Mouse (Mus musculus): Measurements from ENCODE around the gene Tnf. TPM values are rescaled to one million over a fixed set of nuclear protein-coding genes. Genes with fewer than 3 reads are reported as not detected.
A peak's percentile ranks its signal among the peaks of the same experiment; 100 is the strongest.

Tnf gene
- total RNA-seq, 2 experiments from 2014 or later: not detected

DNA sequence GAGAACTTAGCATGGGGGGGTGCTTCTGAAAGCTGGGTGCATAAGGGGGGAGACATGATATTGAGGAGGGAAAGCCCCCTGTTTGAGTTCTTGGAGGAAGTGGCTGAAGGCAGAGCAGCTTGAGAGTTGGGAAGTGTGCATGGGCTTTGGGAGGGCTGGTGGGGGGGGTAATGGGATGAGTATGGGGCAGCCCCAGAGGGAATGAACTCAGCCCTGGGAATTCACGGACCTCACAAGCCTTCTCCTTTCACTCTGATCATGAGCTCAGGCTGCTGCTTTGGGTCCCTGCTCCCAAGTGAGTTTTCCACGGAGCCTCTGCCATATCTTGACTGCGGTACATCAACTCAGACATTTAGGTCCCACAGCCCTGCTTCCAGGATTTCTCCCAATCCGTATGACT is 635 bp upstream of the Tnf start:
- no peak overlapping the region for H3K4me3 ChIP-seq
- no peak overlapping the region for H3K27ac ChIP-seq
- DNase-seq (ENCODE audit: low spot score in 2 of 2): no peak
- no peak for TF ChIP-seq CTCF (conservative IDR thresholded peaks at IDR 0.05)

DNA sequence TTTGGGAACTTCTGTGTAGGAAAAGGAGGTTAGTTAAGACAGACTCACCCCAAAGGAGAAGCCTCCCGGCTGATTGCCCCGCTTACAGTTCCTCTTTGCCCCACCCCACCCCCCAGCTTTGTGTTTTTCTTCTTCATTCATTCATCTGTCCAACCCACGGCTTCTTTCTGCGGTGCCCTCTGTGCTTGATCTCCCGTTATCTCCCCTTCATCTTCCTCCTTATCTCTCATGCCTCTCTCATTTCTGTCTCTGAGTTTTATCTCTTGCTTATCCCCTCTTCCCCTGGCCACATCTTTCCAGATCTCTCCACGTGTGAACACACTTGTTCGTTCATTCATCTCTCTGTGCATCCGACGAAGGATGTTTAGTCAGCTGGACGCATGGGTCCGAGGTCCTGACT is 679 bp downstream of the Tnf start:
- no peak for TF ChIP-seq CTCF (conservative IDR thresholded peaks at IDR 0.05)
- Histone ChIP-seq H3K4me3 (no peak overlapping the region), H3K27ac (no peak overlapping the region)
- no peak for DNase-seq (ENCODE audit: low spot score in 2 of 2)

DNA sequence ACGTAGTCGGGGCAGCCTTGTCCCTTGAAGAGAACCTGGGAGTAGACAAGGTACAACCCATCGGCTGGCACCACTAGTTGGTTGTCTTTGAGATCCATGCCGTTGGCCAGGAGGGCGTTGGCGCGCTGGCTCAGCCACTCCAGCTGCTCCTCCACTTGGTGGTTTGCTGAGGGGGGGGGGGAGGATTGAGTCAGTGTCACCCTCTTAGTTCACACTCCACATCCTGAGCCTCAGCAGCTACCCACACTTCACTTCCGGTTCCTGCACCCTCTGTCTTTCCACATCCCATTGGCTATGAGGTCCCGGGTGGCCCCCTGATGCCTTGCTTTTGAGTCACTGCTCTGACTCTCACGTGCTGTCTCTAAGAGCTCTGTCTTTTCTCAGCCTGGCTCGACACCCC is 1.4 kb downstream of the Tnf start:
- H3K27ac ChIP-seq: no peak overlapping the region
- no peak overlapping the region for H3K4me3 ChIP-seq
- TF ChIP-seq CTCF (conservative IDR thresholded peaks at IDR 0.05): no peak
- no peak for DNase-seq (ENCODE audit: low spot score in 2 of 2)

DNA sequence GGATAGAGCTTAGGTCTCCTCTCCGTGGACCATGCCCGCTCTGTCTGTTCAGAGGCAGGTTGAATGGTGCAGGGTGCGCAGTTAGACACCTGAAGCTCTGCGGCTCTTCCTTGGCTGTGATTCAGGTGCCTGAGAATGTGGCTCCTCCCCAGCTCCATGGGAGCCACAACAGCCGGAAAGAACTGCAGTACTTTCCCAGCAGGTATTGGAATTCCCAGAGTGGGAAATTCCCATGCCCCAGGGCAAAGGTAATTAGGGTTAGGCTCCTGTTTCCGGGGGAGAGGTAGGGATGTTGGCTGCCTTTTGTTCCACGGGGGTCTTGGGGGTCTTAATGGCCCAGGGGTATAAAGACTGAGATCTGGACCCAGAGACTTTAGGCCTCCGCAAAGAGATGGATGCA is 2.9 kb downstream of the Tnf start:
- Histone ChIP-seq H3K4me3 (no peak overlapping the region), H3K27ac (no peak overlapping the region)
- no peak for TF ChIP-seq CTCF (conservative IDR thresholded peaks at IDR 0.05)
- no peak for DNase-seq (ENCODE audit: low spot score in 2 of 2)

DNA sequence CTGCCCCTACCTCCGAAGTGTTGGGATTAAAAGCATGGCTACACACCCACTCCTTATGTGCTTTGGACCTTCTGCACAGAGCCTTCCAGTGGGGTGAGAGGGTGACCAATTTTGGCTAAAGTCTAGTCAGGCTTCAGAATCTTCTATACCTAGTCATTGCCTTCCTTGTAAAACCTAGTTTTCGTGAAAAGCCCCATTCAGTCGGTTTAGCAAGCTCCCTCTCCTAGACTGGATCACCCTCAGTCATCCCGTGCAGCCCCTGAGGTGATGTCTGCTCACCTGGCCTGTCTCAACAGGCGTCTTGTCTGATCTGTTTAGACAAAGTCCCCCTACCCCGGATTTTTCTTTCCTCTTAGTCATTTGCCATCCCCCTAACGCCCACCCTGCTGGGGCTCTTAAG is 3.8 kb downstream of the Tnf start:
- Histone ChIP-seq H3K27ac (no peak overlapping the region), H3K4me3 (no peak overlapping the region)
- TF ChIP-seq CTCF (conservative IDR thresholded peaks at IDR 0.05): no peak
- no peak for DNase-seq (ENCODE audit: low spot score in 2 of 2)

DNA sequence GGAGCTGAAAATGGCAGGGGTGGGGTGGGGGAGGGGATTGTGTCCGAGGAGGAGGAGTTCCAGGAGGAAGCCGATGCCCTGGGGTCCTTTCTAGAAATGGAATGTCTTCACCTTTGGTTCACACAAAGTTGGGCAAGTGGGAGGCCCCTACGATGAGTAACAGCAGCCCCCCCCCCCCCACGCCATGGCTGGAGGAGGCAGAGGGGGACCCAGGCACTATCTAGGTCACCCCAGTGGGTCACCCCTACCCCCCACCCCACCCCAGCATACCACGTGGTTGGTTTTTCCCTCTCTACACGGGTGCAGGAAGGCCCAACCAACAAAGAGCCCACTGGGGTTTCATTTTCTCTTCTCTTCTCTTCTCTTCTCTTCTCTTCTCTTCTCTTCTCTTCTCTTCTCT is 4.7 kb downstream of the Tnf start:
- TF ChIP-seq CTCF (conservative IDR thresholded peaks at IDR 0.05): no peak
- no peak for DNase-seq (ENCODE audit: low spot score in 2 of 2)
- Histone ChIP-seq H3K4me3 (no peak overlapping the region), H3K27ac (no peak overlapping the region)

DNA sequence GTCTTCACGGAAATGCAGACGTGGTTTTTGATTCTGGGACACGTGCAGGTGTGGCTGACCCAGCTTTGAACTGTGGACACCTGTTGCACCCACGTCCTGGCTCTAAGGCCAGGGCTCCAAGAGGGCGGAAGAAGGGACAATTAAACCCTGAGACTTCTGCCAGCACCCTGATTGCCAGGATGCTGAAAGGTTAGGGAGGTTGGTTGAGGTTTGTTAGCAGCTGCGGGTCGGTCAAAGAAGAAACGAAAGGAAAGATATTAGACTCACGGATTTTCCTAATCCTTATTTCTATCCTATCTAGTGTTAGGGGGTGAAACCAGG is 5.5 kb downstream of the Tnf start:
- no peak for TF ChIP-seq CTCF (conservative IDR thresholded peaks at IDR 0.05)
- no peak for DNase-seq (ENCODE audit: low spot score in 2 of 2)
- H3K27ac ChIP-seq: no peak overlapping the region
- peak overlapping the region; percentile 50 for H3K4me3 ChIP-seq

DNA sequence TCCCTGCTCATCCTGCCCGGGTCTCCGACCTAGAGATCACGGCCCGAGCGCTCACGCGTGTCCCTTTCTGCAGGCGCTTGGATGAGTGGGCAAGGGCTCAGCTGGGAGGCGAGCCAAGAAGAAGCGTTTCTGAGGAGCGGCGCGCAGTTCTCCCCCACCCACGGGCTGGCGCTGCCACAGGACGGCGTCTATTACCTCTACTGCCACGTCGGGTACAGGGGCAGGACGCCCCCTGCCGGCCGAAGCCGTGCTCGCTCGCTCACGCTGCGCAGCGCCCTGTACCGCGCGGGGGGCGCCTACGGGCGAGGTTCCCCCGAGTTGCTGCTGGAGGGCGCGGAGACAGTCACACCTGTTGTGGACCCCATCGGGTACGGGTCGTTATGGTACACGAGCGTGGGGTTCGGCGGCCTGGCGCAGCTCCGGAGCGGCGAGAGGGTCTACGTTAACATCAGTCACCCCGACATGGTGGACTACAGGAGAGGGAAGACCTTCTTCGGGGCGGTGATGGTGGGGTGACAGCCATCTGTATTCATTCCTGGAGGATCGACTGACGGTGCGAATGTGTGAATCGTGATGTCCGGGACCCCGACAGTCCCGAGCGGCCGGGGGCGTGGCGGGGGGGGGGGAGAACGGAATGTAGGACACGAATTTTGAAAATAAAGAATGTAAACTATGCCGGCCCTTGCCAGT is 6.0 kb downstream of the Tnf start:
- peak; percentile 50 to 73 for DNase-seq (ENCODE audit: low spot score in 2 of 2)
- Histone ChIP-seq H3K27ac (no peak overlapping the region), H3K4me3 (peak overlapping the region; percentile 50)
- peak; percentile 98 for TF ChIP-seq CTCF (conservative IDR thresholded peaks at IDR 0.05)

DNA sequence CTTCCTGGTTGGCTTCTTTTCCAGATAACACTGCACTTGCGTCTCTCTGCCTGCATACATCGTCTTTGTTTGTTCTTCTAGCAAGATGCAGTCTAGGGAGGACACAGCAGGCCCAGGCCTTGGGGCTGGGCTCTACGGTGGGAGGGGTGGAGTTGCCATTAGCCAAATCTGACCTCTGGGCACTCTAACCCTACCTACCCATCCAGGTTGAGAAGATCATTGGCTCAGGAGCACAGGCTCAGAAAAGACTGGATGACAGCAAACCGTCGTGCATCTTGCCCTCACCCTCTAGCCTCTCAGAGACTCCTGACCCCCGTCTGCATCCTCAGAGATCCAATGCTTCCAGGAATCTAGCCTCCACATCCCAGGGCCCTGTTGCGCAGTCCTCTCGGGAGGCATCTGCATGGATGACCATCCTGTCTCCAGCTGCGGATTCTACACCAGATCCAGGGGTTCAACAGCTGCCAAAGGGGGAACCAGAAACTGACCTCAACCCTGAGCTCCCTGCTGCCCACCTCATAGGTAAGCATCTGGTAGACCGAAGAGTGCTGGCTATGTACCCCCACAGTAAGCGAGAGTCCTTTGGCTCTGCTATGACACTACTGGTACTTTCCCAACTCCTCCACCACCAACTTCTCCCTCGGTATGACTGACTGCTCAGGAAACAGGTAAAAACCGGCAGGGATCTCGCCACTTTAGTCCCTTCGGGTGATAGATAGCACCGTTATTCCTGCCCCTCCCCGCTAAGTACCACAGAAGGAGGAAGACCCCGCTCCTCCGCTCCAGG is 6.8 kb downstream of the Tnf start:
- peak overlapping the region; percentile 50 for H3K4me3 ChIP-seq

DNA sequence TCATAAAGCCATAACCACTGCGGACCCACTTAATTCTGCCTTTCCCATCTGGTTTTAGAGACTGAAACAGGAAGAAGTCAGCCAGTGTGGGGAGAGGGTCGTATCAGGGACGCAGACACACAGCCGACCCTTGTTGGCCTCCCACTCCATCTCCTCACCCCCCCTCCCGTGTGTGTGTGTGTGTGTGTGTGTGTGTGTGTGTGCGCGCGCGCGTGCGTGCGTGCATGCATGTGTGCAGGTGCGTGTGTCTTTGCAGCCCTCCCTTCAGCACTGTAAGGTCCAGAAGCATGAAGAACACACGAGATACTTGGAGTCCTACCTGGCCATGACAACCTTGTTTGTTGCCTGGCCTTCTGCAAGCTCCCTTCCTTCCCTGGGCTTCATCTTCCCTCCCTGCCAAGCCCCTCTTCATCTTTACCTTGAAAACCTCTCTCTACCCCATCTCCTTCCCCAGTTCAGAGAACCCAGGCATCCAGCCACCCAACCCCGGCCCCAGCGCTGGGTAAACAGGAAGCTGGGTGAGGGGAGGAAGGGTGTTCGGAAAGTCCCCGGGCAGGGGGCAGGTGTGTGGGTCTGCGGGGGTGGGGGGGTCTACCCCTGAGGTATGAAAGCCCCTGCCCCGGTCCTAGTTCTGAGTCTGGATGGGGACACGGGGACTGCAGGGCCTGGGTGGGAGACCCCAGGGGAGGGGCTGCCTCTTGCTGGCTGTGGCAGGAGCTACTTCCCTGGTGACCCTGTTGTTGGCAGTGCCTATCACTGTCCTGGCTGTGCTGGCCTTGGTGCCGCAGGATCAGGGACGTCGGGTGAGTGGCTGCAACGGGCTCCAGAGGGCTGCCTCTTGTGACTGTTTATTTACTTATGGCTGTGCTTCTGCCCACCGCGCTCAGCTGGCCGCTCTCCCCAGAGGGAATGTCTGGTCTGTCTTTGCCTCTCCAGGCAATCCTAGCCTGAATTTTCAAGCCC is 7.6 kb downstream of the Tnf start, which contains the start of gene Ltb:
Gene Ltb (plus strand): TSS at position 559 of the 963 bp plus-strand sequence.
- no peak for DNase-seq (ENCODE audit: low spot score in 2 of 2)
- Histone ChIP-seq H3K27ac (no peak within 1 kb of the TSS), H3K4me3 (no peak within 1 kb of the TSS)
- no peak for TF ChIP-seq CTCF (conservative IDR thresholded peaks at IDR 0.05)

More for the DNA sequence above, 6.8 kb downstream of the Tnf start:
- DNase-seq (ENCODE audit: low spot score in 2 of 2): no peak
- H3K27ac ChIP-seq: no peak overlapping the region
- TF ChIP-seq CTCF (conservative IDR thresholded peaks at IDR 0.05): no peak

DNA sequence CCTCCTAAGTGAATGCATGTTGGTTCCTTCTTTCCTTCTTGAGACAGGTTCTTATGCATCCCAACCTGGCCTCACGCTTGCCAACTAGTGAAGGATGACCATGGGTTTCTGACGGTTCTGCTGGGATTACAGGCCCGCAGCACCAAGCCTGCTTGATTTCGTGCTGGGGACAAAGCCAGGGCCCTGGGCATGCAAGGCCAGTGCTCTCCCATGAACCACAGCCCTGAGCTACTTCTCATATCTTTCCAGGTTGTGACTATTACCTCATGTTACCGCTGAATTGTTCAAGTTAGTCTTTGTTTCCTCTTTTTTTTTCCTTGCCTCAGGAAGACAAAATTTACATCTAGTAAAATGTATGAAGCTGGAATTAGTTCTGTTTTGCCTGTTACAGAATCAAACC is 8.9 kb downstream of the Tnf start:
- Histone ChIP-seq H3K27ac (no peak overlapping the region), H3K4me3 (no peak overlapping the region)
- TF ChIP-seq CTCF (conservative IDR thresholded peaks at IDR 0.05): no peak
- no peak for DNase-seq (ENCODE audit: low spot score in 2 of 2)

DNA sequence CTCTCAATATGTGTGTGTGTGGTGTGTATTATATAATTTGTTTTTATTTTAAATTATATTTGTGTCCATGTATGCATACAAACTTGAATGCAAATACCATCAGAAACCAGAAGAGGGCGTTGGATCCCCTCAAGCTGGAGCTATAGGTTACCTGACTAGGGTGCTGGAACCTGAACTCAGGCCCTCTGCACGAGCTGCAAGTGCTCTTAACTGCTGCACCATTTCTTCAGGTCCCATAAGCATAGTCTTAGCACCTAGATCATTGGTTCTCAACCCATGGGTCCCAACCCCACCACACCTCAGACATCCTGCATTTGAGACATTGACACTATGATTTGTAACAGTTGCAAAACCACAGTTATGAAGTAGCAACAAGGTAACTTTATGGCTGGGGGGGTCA is 10.1 kb downstream of the Tnf start:
- peak; percentile 29 for TF ChIP-seq CTCF (conservative IDR thresholded peaks at IDR 0.05)
- no peak overlapping the region for H3K4me3 ChIP-seq

DNA sequence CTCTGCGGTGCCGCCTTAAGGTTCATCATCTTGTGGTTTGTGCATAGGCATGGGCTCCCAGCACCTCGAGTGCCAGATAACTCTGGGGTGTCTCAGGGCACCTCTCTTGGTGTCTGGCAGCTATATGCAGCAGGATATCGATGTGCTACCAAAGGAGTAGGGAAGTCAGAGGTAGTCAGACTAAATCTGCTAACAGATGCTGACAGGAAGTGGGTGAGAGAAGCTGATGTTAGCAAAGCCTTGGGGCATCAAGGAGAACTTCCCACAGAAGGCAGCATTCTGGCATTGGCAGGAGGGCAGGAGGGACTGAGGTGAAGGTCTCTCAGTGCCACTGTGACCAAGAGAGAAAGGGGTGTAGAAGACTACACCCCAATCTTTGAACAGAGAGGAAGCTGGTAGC is 11.7 kb downstream of the Tnf start:
- TF ChIP-seq CTCF (conservative IDR thresholded peaks at IDR 0.05): no peak
- Histone ChIP-seq H3K27ac (peak overlapping the region; percentile 47; the same call in 1 of the 2 replicates), H3K4me3 (no peak overlapping the region)
- DNase-seq (ENCODE audit: low spot score in 2 of 2): no peak

More for the DNA sequence above, 10.1 kb downstream of the Tnf start:
- no peak overlapping the region for H3K27ac ChIP-seq
- no peak for DNase-seq (ENCODE audit: low spot score in 2 of 2)
